Mouse (Mus musculus): ENCODE measurements around the gene Slc17a7. TPM values are rescaled to one million over a fixed set of nuclear protein-coding genes. Genes with fewer than 3 reads are reported as not detected.

Gene Slc17a7
- polyA plus RNA-seq, 1 experiment, result 397 TPM

GRCm38 (mm10) chr7:45128624-45129246 lies 35.0 kb upstream of the Slc17a7 start, which contains the start of gene Rpl13a:
Gene Rpl13a (minus strand): TSS chr7:45128761.
- under 1% methylated on average over 48 of the region's 48 CpGs for WGBS
- peak; percentile 99 to 100 for DNase-seq
- TF ChIP-seq CTCF (IDR thresholded peaks at IDR 0.05; ENCODE audit: borderline replicate concordance, insufficient read depth, low read depth, low read length) (peak; percentile 82), POLR2A (IDR thresholded peaks at IDR 0.05; ENCODE audit: borderline replicate concordance, insufficient read depth, low read length) (peak; percentile 93)
- peak within 1 kb of the TSS; percentile 87 for H3K4me3 ChIP-seq (replicated peaks; ENCODE audit: insufficient read depth, low read depth, low read length)
- peaks cover 2% of the 10 kb centered on the region; the same call in 1 of the 2 replicates for H3K4me1 ChIP-seq (ENCODE audit: control insufficient read depth, insufficient read depth, low read length)
- H3K27me3 ChIP-seq (ENCODE audit: control insufficient read depth, insufficient read depth, low read length), result no peaks in the 10 kb centered on the region
- H3K27ac ChIP-seq (ENCODE audit: insufficient read depth, low read length), result peak within 1 kb of the TSS; percentile 79

GRCm38 (mm10) chr7:45129318-45129717 lies 34.4 kb upstream of the Slc17a7 start:
- Histone ChIP-seq H3K27me3 (ENCODE audit: control insufficient read depth, insufficient read depth, low read length) (no peaks in the 10 kb centered on the region), H3K4me3 (replicated peaks; ENCODE audit: insufficient read depth, low read depth, low read length) (peak overlapping the region; percentile 64), H3K4me1 (ENCODE audit: control insufficient read depth, insufficient read depth, low read length) (peaks cover 2% of the 10 kb centered on the region; the same call in 1 of the 2 replicates), H3K27ac (ENCODE audit: insufficient read depth, low read length) (peak overlapping the region; percentile 57)
- WGBS, result 3% methylated on average over 17 of the region's 17 CpGs
- TF ChIP-seq CTCF (IDR thresholded peaks at IDR 0.05; ENCODE audit: borderline replicate concordance, insufficient read depth, low read depth, low read length) (no peak), POLR2A (IDR thresholded peaks at IDR 0.05; ENCODE audit: borderline replicate concordance, insufficient read depth, low read length) (no peak)
- no peak for DNase-seq

GRCm38 (mm10) chr7:45129776-45130512 lies 33.8 kb upstream of the Slc17a7 start:
- no peak overlapping the region for H3K4me3 ChIP-seq (replicated peaks; ENCODE audit: insufficient read depth, low read depth, low read length)
- 69% methylated on average over 15 of the region's 15 CpGs for WGBS
- H3K27ac ChIP-seq (ENCODE audit: insufficient read depth, low read length), result peak overlapping the region; percentile 57; the same call in 1 of the 2 replicates
- DNase-seq, result no peak
- peaks cover 2% of the 10 kb centered on the region; the same call in 1 of the 2 replicates for H3K4me1 ChIP-seq (ENCODE audit: control insufficient read depth, insufficient read depth, low read length)
- no peak for TF ChIP-seq POLR2A (IDR thresholded peaks at IDR 0.05; ENCODE audit: borderline replicate concordance, insufficient read depth, low read length)
- TF ChIP-seq CTCF (IDR thresholded peaks at IDR 0.05; ENCODE audit: borderline replicate concordance, insufficient read depth, low read depth, low read length), result no peak
- no peaks in the 10 kb centered on the region for H3K27me3 ChIP-seq (ENCODE audit: control insufficient read depth, insufficient read depth, low read length)

- H3K27ac ChIP-seq (ENCODE audit: insufficient read depth, low read length), result no peak overlapping the region
- H3K4me3 ChIP-seq (replicated peaks; ENCODE audit: insufficient read depth, low read depth, low read length), result no peak overlapping the region
- H3K4me1 ChIP-seq (ENCODE audit: control insufficient read depth, insufficient read depth, low read length), result peaks cover 2% of the 10 kb centered on the region; the same call in 1 of the 2 replicates
- peak in 1 of 2 experiments; percentile 11 for DNase-seq
- no peaks in the 10 kb centered on the region for H3K27me3 ChIP-seq (ENCODE audit: control insufficient read depth, insufficient read depth, low read length)
- WGBS, result 76% methylated on average over 11 of the region's 11 CpGs
- TF ChIP-seq CTCF (IDR thresholded peaks at IDR 0.05; ENCODE audit: borderline replicate concordance, insufficient read depth, low read depth, low read length) (no peak), POLR2A (IDR thresholded peaks at IDR 0.05; ENCODE audit: borderline replicate concordance, insufficient read depth, low read length) (no peak)
These were observed 31.9 kb upstream of the Slc17a7 start for GRCm38 (mm10) chr7:45131850-45132249.

DNA sequence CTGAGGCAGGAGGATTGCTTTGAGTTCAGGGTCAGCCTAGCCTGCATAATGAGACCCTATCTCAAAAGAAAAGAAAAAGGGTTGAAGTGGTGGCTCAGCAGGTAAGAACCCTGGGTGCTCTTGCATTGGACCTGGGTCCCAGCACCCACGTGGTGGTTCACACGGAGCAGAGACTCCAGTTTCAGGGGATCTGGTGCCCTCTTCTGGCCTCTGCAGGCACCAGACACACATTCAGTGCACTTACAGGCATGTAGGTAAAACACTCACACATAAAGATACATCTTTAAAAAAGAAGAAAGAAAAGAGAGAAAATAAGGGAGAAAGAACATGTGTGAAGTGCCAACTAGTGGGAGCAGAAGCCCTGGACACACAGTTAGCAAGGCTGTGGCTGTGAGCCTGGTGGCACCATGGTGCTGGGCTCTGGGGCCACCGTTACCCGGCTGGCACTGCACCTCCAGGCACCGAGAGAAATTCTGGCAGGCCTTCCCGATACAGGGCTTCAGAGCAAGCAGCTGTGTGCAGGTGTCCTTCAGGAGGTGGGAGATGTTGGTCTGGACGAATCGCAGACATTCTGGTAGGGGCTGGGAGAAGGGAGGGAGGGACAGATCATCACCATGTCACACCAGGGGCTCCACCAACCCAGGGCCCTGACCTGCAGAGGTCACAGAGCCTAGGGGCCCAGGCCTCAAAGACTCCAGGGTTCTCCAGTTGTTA lies 30.1 kb upstream of the Slc17a7 start:
- Histone ChIP-seq H3K27me3 (ENCODE audit: control insufficient read depth, insufficient read depth, low read length) (no peaks in the 10 kb centered on the region), H3K4me3 (replicated peaks; ENCODE audit: insufficient read depth, low read depth, low read length) (no peak overlapping the region), H3K4me1 (ENCODE audit: control insufficient read depth, insufficient read depth, low read length) (no peaks in the 10 kb centered on the region; the same call in 1 of the 2 replicates), H3K27ac (ENCODE audit: insufficient read depth, low read length) (no peak overlapping the region)
- 73% methylated on average over 8 of the region's 8 CpGs for WGBS
- TF ChIP-seq CTCF (IDR thresholded peaks at IDR 0.05; ENCODE audit: borderline replicate concordance, insufficient read depth, low read depth, low read length), result peak; percentile 26; the same call in 1 of the 2 replicates
- no peak for TF ChIP-seq POLR2A (IDR thresholded peaks at IDR 0.05; ENCODE audit: borderline replicate concordance, insufficient read depth, low read length)
- peak in 1 of 2 experiments; percentile 9 for DNase-seq

DNA sequence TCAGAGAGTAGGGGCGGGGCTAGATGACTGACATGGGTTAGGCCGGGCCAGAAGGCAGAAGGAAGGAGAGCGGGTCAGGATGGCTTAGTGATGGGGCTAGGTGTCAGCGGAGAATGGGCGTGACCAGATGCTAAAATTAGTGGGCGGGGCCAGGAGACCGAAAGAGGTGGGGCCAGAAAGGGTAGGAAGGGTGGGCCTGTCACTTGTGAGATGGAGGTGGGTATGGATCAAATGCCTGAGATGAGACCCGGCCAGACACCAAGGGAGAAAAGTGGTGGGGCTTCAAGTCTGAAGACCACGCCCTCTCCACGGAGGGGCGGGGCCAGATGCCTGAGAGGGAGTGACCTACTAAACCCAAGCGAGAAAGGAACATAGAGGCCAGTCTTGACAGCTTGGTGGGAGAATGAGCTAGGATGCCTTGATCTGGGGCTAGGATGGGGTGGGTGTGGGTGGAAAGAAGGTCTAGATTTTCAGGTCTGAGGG lies 29.2 kb upstream of the Slc17a7 start:
- H3K4me3 ChIP-seq (replicated peaks; ENCODE audit: insufficient read depth, low read depth, low read length), result no peak overlapping the region
- TF ChIP-seq CTCF (IDR thresholded peaks at IDR 0.05; ENCODE audit: borderline replicate concordance, insufficient read depth, low read depth, low read length) (no peak), POLR2A (IDR thresholded peaks at IDR 0.05; ENCODE audit: borderline replicate concordance, insufficient read depth, low read length) (no peak)
- peak in 1 of 2 experiments; percentile 19 for DNase-seq
- no peak overlapping the region for H3K27ac ChIP-seq (ENCODE audit: insufficient read depth, low read length)
- no peaks in the 10 kb centered on the region; the same call in 1 of the 2 replicates for H3K4me1 ChIP-seq (ENCODE audit: control insufficient read depth, insufficient read depth, low read length)
- WGBS, result 26% methylated on average over 12 of the region's 12 CpGs
- H3K27me3 ChIP-seq (ENCODE audit: control insufficient read depth, insufficient read depth, low read length), result no peaks in the 10 kb centered on the region

DNA sequence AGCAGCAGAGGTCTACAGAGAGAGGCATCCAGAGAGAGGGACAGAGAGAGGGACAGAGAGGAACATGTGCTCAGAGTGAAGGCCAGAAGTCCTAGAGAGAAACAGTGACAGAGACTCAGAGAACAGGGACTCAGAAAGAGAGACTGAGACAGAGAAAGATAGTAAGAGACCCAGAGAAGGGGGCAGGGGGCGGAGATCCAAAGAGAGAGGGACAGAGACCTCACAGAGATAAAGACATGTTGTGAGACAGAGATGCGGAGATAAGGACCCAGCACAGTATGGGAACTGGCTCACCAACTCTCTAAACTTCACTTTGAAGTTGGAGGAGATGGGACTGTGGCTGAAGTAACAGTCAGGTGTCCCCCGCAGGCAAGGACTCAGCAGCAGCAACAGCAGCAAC lies 28.4 kb upstream of the Slc17a7 start:
- Histone ChIP-seq H3K4me1 (ENCODE audit: control insufficient read depth, insufficient read depth, low read length) (no peaks in the 10 kb centered on the region; the same call in 1 of the 2 replicates), H3K27me3 (ENCODE audit: control insufficient read depth, insufficient read depth, low read length) (no peaks in the 10 kb centered on the region), H3K4me3 (replicated peaks; ENCODE audit: insufficient read depth, low read depth, low read length) (peak overlapping the region; percentile 80), H3K27ac (ENCODE audit: insufficient read depth, low read length) (no peak overlapping the region)
- no peak for TF ChIP-seq CTCF (IDR thresholded peaks at IDR 0.05; ENCODE audit: borderline replicate concordance, insufficient read depth, low read depth, low read length)
- no peak for TF ChIP-seq POLR2A (IDR thresholded peaks at IDR 0.05; ENCODE audit: borderline replicate concordance, insufficient read depth, low read length)
- WGBS, result 79% methylated on average over 3 of the region's 3 CpGs
- DNase-seq, result peak in 1 of 2 experiments; percentile 28
